Mouse (Mus musculus) hindbrain, embryonic 14.5 days (tissue): ENCODE measurements around the gene 4632433K11Rik. TPM values are rescaled to one million over a fixed set of nuclear protein-coding genes. Genes with fewer than 3 reads are reported as not detected.

Source experiments
- ATAC-seq: fragments of 200-750 bp; cut with Nextera tagmentation; 2 replicates; pipeline ENCODE4 v1.8.0; 2017; ENCODE audit warnings: moderate number of reproducible peaks, mild to moderate bottlenecking, moderate TSS enrichment, moderate library complexity; ENCODE audit not compliant: low FRiP score
- DNase-seq: peaks from one replicate; pipeline ENCODE4 v3.0.0-alpha.2; 2015; ENCODE audit warnings: low spot score
- H3K27ac ChIP-seq: fragments of 300-500 bp; sonication (generic); 2 replicates; pipeline ENCODE4 v1.5.1; 2014; ENCODE audit warnings: mild to moderate bottlenecking, moderate library complexity
- H3K27me3 ChIP-seq: fragments of 300-500 bp; sonication (generic); 2 replicates; pipeline ENCODE4 v1.6.1; 2014; ENCODE audit warnings: mild to moderate bottlenecking, low read length, mixed read lengths; ENCODE audit not compliant: control insufficient read depth, insufficient read depth
- H3K36me3 ChIP-seq: fragments of 300-500 bp; sonication (generic); replicated peaks from 2 replicates; pipeline ENCODE4 v1.6.1; 2014; ENCODE audit not compliant: control insufficient read depth, insufficient read depth
- H3K4me1 ChIP-seq: fragments of 300-500 bp; sonication (generic); replicated peaks from 2 replicates; pipeline ENCODE4 v1.6.1; 2014; ENCODE audit warnings: antibody characterized with exemption, low read length, mixed read lengths; ENCODE audit not compliant: control insufficient read depth, insufficient read depth
- H3K4me2 ChIP-seq: fragments of 300-500 bp; sonication (generic); replicated peaks from 2 replicates; pipeline ENCODE4 v1.6.1; 2014; ENCODE audit warnings: mild to moderate bottlenecking, moderate library complexity
- H3K4me3 ChIP-seq: fragments of 300-500 bp; sonication (generic); replicated peaks from 2 replicates; pipeline ENCODE4 v1.5.1; 2014; ENCODE audit warnings: mild to moderate bottlenecking, low read length
- H3K9ac ChIP-seq: fragments of 300-500 bp; sonication (generic); 2 replicates; pipeline ENCODE4 v1.6.1; 2014
- H3K9me3 ChIP-seq: fragments of 300-500 bp; sonication (generic); 2 replicates; pipeline ENCODE4 v1.6.1; 2016; ENCODE audit warnings: low read length; ENCODE audit not compliant: control insufficient read depth
- WGBS: fragments of 180-500 bp; shearing (Covaris S2); extraction: QIAGEN DNeasy Blood & Tissue Kit; methylation state at CpG from one replicate; pipeline ENCODE4 v1.1.7; 2014; 5-methylcytosine and 5-hydroxymethylcytosine counted together
- polyA plus RNA-seq: library from polyadenylated mRNA; unstranded; fragments of >200 nt; fragmentation: Nextera tagmentation; extraction: Ambion mirVana; gene quantifications from 2 replicates; pipeline ENCODE4 v1.2.1, GENCODE M21; 2014

Gene 4632433K11Rik
- polyA plus RNA-seq, 1 experiment from 2014 or later: not detected

- Histone ChIP-seq H3K9ac (peak within 1 kb of the TSS; percentile 89), H3K27me3 (peaks cover 38% of the 10 kb centered on the region), H3K9me3 (no peaks in the 10 kb centered on the region), H3K36me3 (no peaks in the 10 kb centered on the region; the same call in 1 of the 2 replicates), H3K4me3 (peak within 1 kb of the TSS; percentile 66), H3K4me2 (peak within 1 kb of the TSS; percentile 71), H3K27ac (peak within 1 kb of the TSS; percentile 89), H3K4me1 (peaks cover 35% of the 10 kb centered on the region)
- DNase-seq: peak; percentile 81
- WGBS: 2% methylated on average over 65 of the region's 65 CpGs
- ATAC-seq: peak; percentile 81
Observed at GRCm38 (mm10) chr7:5051193-5052192, 17.6 kb downstream of the 4632433K11Rik start, which contains the start of gene Zfp580. TSS of gene Zfp580 (plus strand) at chr7:5051538.

- H3K9ac ChIP-seq: peak overlapping the region; percentile 89
- peaks cover 39% of the 10 kb centered on the region for H3K4me1 ChIP-seq
- DNase-seq (no peak), ATAC-seq (no peak)
- H3K36me3 ChIP-seq: no peaks in the 10 kb centered on the region; the same call in 1 of the 2 replicates
- peak overlapping the region; percentile 89 for H3K27ac ChIP-seq
- WGBS: 4% methylated on average over 12 of the region's 12 CpGs
- peak overlapping the region; percentile 66 for H3K4me3 ChIP-seq
- no peaks in the 10 kb centered on the region for H3K9me3 ChIP-seq
- peaks cover 38% of the 10 kb centered on the region for H3K27me3 ChIP-seq
- peak overlapping the region; percentile 71 for H3K4me2 ChIP-seq
Observed at GRCm38 (mm10) chr7:5052438-5052837, 18.5 kb downstream of the 4632433K11Rik start.

- H3K4me2 ChIP-seq: peak overlapping the region; percentile 71
- 4% methylated on average over 45 of the region's 45 CpGs for WGBS
Observed at GRCm38 (mm10) chr7:5052931-5053343, 19.0 kb downstream of the 4632433K11Rik start.

GRCm38 (mm10) chr7:5053456-5054179 lies 19.7 kb downstream of the 4632433K11Rik start:
- peak overlapping the region; percentile 89 for H3K9ac ChIP-seq
- H3K36me3 ChIP-seq: no peaks in the 10 kb centered on the region; the same call in 1 of the 2 replicates
- peaks cover 47% of the 10 kb centered on the region for H3K27me3 ChIP-seq
- H3K4me1 ChIP-seq: peaks cover 46% of the 10 kb centered on the region
- no peaks in the 10 kb centered on the region for H3K9me3 ChIP-seq
- H3K27ac ChIP-seq: no peak overlapping the region
- H3K4me3 ChIP-seq: peak overlapping the region; percentile 66
- WGBS: 10% methylated on average over 32 of the region's 32 CpGs
- DNase-seq: no peak
- ATAC-seq: no peak
- peak overlapping the region; percentile 71 for H3K4me2 ChIP-seq

More at GRCm38 (mm10) chr7:5052931-5053343, 19.0 kb downstream of the 4632433K11Rik start:
- H3K36me3 ChIP-seq: no peaks in the 10 kb centered on the region; the same call in 1 of the 2 replicates
- peak overlapping the region; percentile 89 for H3K9ac ChIP-seq
- H3K27me3 ChIP-seq: peaks cover 43% of the 10 kb centered on the region
- no peak overlapping the region for H3K27ac ChIP-seq
- DNase-seq (no peak), ATAC-seq (no peak)
- peak overlapping the region; percentile 66 for H3K4me3 ChIP-seq
- no peaks in the 10 kb centered on the region for H3K9me3 ChIP-seq
- peaks cover 44% of the 10 kb centered on the region for H3K4me1 ChIP-seq

GRCm38 (mm10) chr7:5056651-5057263 lies 22.8 kb downstream of the 4632433K11Rik start:
- peak overlapping the region; percentile 86 for H3K9ac ChIP-seq
- H3K27me3 ChIP-seq: peaks cover 47% of the 10 kb centered on the region
- peak overlapping the region; percentile 78 for H3K4me2 ChIP-seq
- H3K4me3 ChIP-seq: peak overlapping the region; percentile 68
- DNase-seq: no peak
- no peaks in the 10 kb centered on the region for H3K9me3 ChIP-seq
- 2% methylated on average over 55 of the region's 55 CpGs for WGBS
- peaks cover 51% of the 10 kb centered on the region for H3K4me1 ChIP-seq
- no peaks in the 10 kb centered on the region; the same call in 1 of the 2 replicates for H3K36me3 ChIP-seq
- peak; percentile 15 for ATAC-seq
- peak overlapping the region; percentile 75 for H3K27ac ChIP-seq

GRCm38 (mm10) chr7:5057381-5057780 lies 23.5 kb downstream of the 4632433K11Rik start:
- ATAC-seq: no peak
- Histone ChIP-seq H3K27me3 (peaks cover 47% of the 10 kb centered on the region), H3K4me1 (peaks cover 47% of the 10 kb centered on the region), H3K9ac (peak overlapping the region; percentile 86), H3K4me2 (peak overlapping the region; percentile 78), H3K36me3 (no peaks in the 10 kb centered on the region; the same call in 1 of the 2 replicates), H3K4me3 (peak overlapping the region; percentile 68), H3K9me3 (no peaks in the 10 kb centered on the region), H3K27ac (peak overlapping the region; percentile 75; the same call in 1 of the 2 replicates)
- DNase-seq: no peak
- 34% methylated on average over 8 of the region's 8 CpGs for WGBS

- H3K4me1 ChIP-seq: peaks cover 43% of the 10 kb centered on the region
- DNase-seq: no peak
- H3K9ac ChIP-seq: peak overlapping the region; percentile 86
- H3K4me3 ChIP-seq: peak overlapping the region; percentile 68
- H3K27me3 ChIP-seq: peaks cover 44% of the 10 kb centered on the region
- H3K9me3 ChIP-seq: no peaks in the 10 kb centered on the region
- no peak for ATAC-seq
- peak overlapping the region; percentile 78 for H3K4me2 ChIP-seq
- H3K36me3 ChIP-seq: no peaks in the 10 kb centered on the region; the same call in 1 of the 2 replicates
- H3K27ac ChIP-seq: no peak overlapping the region
- WGBS: 28% methylated on average over 11 of the region's 11 CpGs
Observed at GRCm38 (mm10) chr7:5057804-5058203, 23.9 kb downstream of the 4632433K11Rik start.

- DNase-seq: no peak
- peak overlapping the region; percentile 86; the same call in 1 of the 2 replicates for H3K9ac ChIP-seq
- peaks cover 35% of the 10 kb centered on the region for H3K27me3 ChIP-seq
Observed at GRCm38 (mm10) chr7:5058631-5059030, 24.7 kb downstream of the 4632433K11Rik start.

More at GRCm38 (mm10) chr7:5058631-5059030, 24.7 kb downstream of the 4632433K11Rik start:
- no peak overlapping the region for H3K4me3 ChIP-seq
- H3K36me3 ChIP-seq: no peaks in the 10 kb centered on the region
- 96% methylated on average over 1 of the region's 1 CpGs for WGBS
- peaks cover 40% of the 10 kb centered on the region for H3K4me1 ChIP-seq
- H3K4me2 ChIP-seq: peak overlapping the region; percentile 78; the same call in 1 of the 2 replicates
- no peak for ATAC-seq
- H3K27ac ChIP-seq: no peak overlapping the region
- H3K9me3 ChIP-seq: no peaks in the 10 kb centered on the region
